Comparison of ENCODE assay signal across 8 mouse cellular contexts in genomic region chr5:124862013-124862866, GRCm38 (mm10). TPM values are rescaled to one million over a fixed set of nuclear protein-coding genes. Genes with fewer than 3 reads are reported as not detected.
DNase-seq lines count a peak whose midpoint lies in the region; ATAC-seq and TF ChIP-seq lines count a peak whose summit lies in the region.

Gene Ccdc92 (minus strand): TSS chr5:124862424.
Gene Zfp664 (plus strand): TSS chr5:124862691.

- no peak for TF ChIP-seq CTCF in bone marrow macrophage, adult 2 months (IDR thresholded peaks at IDR 0.05; ENCODE audit: low read depth, low read length)
- TF ChIP-seq CTCF in embryonic fibroblast, embryonic 13.5 days (IDR thresholded peaks at IDR 0.05; ENCODE audit: borderline replicate concordance, insufficient read depth, low read length): no peak

- H3K4me3 ChIP-seq in bone marrow macrophage, adult 2 months (ENCODE audit: insufficient read depth, low read length): peak within 1 kb of the TSS; percentile 87
- H3K4me3 ChIP-seq in embryonic fibroblast, embryonic 13.5 days (ENCODE audit: insufficient read depth, low read length): peak within 1 kb of the TSS; percentile 89
- peak within 1 kb of the TSS; percentile 93 for H3K4me3 ChIP-seq in kidney, embryonic 14.5 days (ENCODE audit: low read length)
- peak within 1 kb of the TSS; percentile 99 for H3K4me3 ChIP-seq in limb, embryonic 15.5 days

- peak within 1 kb of the TSS; percentile 97 for H3K4me2 ChIP-seq in kidney, embryonic 14.5 days (replicated peaks; ENCODE audit: low read depth, low read length)
- H3K4me2 ChIP-seq in limb, embryonic 15.5 days: peak within 1 kb of the TSS; percentile 92

- peak; percentile 94 for ATAC-seq in kidney, embryonic 14.5 days (ENCODE audit: low FRiP score, low TSS enrichment)
- ATAC-seq in limb, embryonic 15.5 days (ENCODE audit: insufficient number of reproducible peaks, low FRiP score, low TSS enrichment, low read depth): peak; percentile 95

- H3K9ac ChIP-seq in kidney, embryonic 14.5 days (ENCODE audit: low read depth, low read length): peak within 1 kb of the TSS; percentile 94
- H3K9ac ChIP-seq in limb, embryonic 15.5 days: peak within 1 kb of the TSS; percentile 89

- H3K27ac ChIP-seq in bone marrow macrophage, adult 2 months (ENCODE audit: insufficient read depth, low read depth, low read length): no peak within 1 kb of the TSS
- no peak within 1 kb of the TSS for H3K27ac ChIP-seq in embryonic fibroblast, embryonic 13.5 days (ENCODE audit: insufficient read depth, low read length)
- peak within 1 kb of the TSS; percentile 95 for H3K27ac ChIP-seq in kidney, embryonic 14.5 days (ENCODE audit: low read depth, low read length)
- H3K27ac ChIP-seq in limb, embryonic 15.5 days: peak within 1 kb of the TSS; percentile 88

- WGBS in kidney, embryonic 14.5 days: under 1% methylated on average over 80 of the region's 103 CpGs
- WGBS in limb, embryonic 15.5 days: under 1% methylated on average over 75 of the region's 103 CpGs

- peaks cover 10% of the 10 kb centered on the region for H3K27me3 ChIP-seq in kidney, embryonic 14.5 days (ENCODE audit: control insufficient read depth, insufficient read depth, low read length)
- peaks cover 26% of the 10 kb centered on the region; the same call in 1 of the 2 replicates for H3K27me3 ChIP-seq in limb, embryonic 15.5 days

- peaks cover 11% of the 10 kb centered on the region; the same call in 1 of the 2 replicates for H3K36me3 ChIP-seq in kidney, embryonic 14.5 days (ENCODE audit: control insufficient read depth, insufficient read depth, low read length)
- peaks cover 4% of the 10 kb centered on the region; the same call in 1 of the 2 replicates for H3K36me3 ChIP-seq in limb, embryonic 15.5 days

- H3K4me1 ChIP-seq in bone marrow macrophage, adult 2 months (ENCODE audit: control insufficient read depth, insufficient read depth, low read length): peaks cover 8% of the 10 kb centered on the region
- H3K4me1 ChIP-seq in embryonic fibroblast, embryonic 13.5 days (ENCODE audit: control insufficient read depth, insufficient read depth, low read length): 0 out of 2 replicates have a peak, but pooled peaks cover 3% of the 10 kb centered on the region
- peaks cover 11% of the 10 kb centered on the region for H3K4me1 ChIP-seq in kidney, embryonic 14.5 days (ENCODE audit: control insufficient read depth, insufficient read depth, low read length)
- peaks cover 20% of the 10 kb centered on the region for H3K4me1 ChIP-seq in limb, embryonic 15.5 days

- no peaks in the 10 kb centered on the region for H3K9me3 ChIP-seq in kidney, embryonic 14.5 days (ENCODE audit: control insufficient read depth, low read length)
- no peaks in the 10 kb centered on the region for H3K9me3 ChIP-seq in limb, embryonic 15.5 days

- TF ChIP-seq POLR2A in bone marrow macrophage, adult 2 months (IDR thresholded peaks at IDR 0.05; ENCODE audit: borderline replicate concordance, low read depth, low read length): no peak
- peak; percentile 74 for TF ChIP-seq POLR2A in embryonic fibroblast, embryonic 13.5 days (IDR thresholded peaks at IDR 0.05; ENCODE audit: low read depth, low read length)

- DNase-seq in A20 (ENCODE audit: low read depth, low spot score): peak; percentile 99
- peak; percentile 95 for DNase-seq in heart, adult 9 months (ENCODE audit: low spot score in 2 of 2)
- peak; percentile 60 to 82 for DNase-seq in monocyte, adult 2 months (ENCODE audit: low read depth in 1 of 2, low spot score in 2 of 2)
- DNase-seq in spleen, postnatal 36 days (ENCODE audit: low spot score in 2 of 2): peak; percentile 97 to 98

RNA-seq across cellular contexts. Expression of gene Ccdc92, which starts in this region (rescaled TPM):
- 0.92 TPM in 1 of 2 replicates, not detected in the other for polyA plus RNA-seq in bone marrow macrophage, adult 2 months (2012; ENCODE audit: insufficient read depth, insufficient read length, missing spikeins)
- polyA plus RNA-seq in embryonic fibroblast, embryonic 13.5 days (2011; ENCODE audit: insufficient read length, low read depth, missing spikeins): 1.5 and 2.6 TPM in 2 replicates
- polyA plus RNA-seq in kidney, embryonic 14.5 days (2014; fragmentation: Nextera tagmentation; extraction: Ambion mirVana): 7.1 and 9.5 TPM in 2 replicates
- polyA plus RNA-seq in limb, embryonic 15.5 days (2015; fragmentation: Nextera tagmentation; extraction: Ambion mirVana): 5.4 and 6.1 TPM in 2 replicates

RNA-seq across cellular contexts. Expression of gene Zfp664, which starts in this region (rescaled TPM):
- 20.8 and 24.7 TPM in 2 replicates for polyA plus RNA-seq in bone marrow macrophage, adult 2 months (2012; ENCODE audit: insufficient read depth, insufficient read length, missing spikeins)
- polyA plus RNA-seq in embryonic fibroblast, embryonic 13.5 days (2011; ENCODE audit: insufficient read length, low read depth, missing spikeins): 43.0 and 54.0 TPM in 2 replicates
- polyA plus RNA-seq in kidney, embryonic 14.5 days (2014; fragmentation: Nextera tagmentation; extraction: Ambion mirVana): 108 and 129 TPM in 2 replicates
- polyA plus RNA-seq in limb, embryonic 15.5 days (2015; fragmentation: Nextera tagmentation; extraction: Ambion mirVana): 68.4 and 75.6 TPM in 2 replicates

Comparison
In these comparisons a context has a peak if more than half of its experiments do, and no peak if none do; other contexts are left out.
1. H3K27ac ChIP-seq: peak in kidney, embryonic 14.5 days (single experiment) and limb, embryonic 15.5 days (single experiment); none in bone marrow macrophage, adult 2 months (single experiment) and embryonic fibroblast, embryonic 13.5 days (single experiment).
2. Peak in every context shown above with its lines, with median percentiles within 50 percentile points of each other: DNase-seq and H3K4me3 ChIP-seq.